In genomic region chr8:69790364-69790763, GRCm38 (mm10) we compare ENCODE assay signal across 1 mouse cellular context.
TF ChIP-seq lines count a peak whose summit lies in the region.

No protein-coding gene starts in this region.

TF ChIP-seq in C2C12, 6 proteins besides CTCF, POLR2A, EP300 and RAD21 (continued from another document):
- TF ChIP-seq MAX (IDR thresholded peaks at IDR 0.05): no peak
- TF ChIP-seq CEBPB (IDR thresholded peaks at IDR 0.05; ENCODE audit: low read depth): no peak
- TF ChIP-seq FOSL1 (IDR thresholded peaks at IDR 0.05; ENCODE audit: insufficient read depth, low read length, poor library complexity, severe bottlenecking): no peak
